Mouse (Mus musculus): Measurements from ENCODE around the gene Ints5. TPM values are rescaled to one million over a fixed set of nuclear protein-coding genes. Genes with fewer than 3 reads are reported as not detected.

Ints5 gene
- total RNA-seq, 1 experiment from 2014 or later, result 13.2 TPM

- ATAC-seq (replicated peaks in 1 of 2; ENCODE audit: insufficient read depth in 1 of 2, low FRiP score in 2 of 2, low TSS enrichment in 1 of 2, low read depth in 1 of 2, poor library complexity in 2 of 2, severe bottlenecking in 2 of 2), result no peak
Measured at GRCm38 (mm10) chr19:8919684-8920072, 26.9 kb downstream of the Ints5 start.

DNA sequence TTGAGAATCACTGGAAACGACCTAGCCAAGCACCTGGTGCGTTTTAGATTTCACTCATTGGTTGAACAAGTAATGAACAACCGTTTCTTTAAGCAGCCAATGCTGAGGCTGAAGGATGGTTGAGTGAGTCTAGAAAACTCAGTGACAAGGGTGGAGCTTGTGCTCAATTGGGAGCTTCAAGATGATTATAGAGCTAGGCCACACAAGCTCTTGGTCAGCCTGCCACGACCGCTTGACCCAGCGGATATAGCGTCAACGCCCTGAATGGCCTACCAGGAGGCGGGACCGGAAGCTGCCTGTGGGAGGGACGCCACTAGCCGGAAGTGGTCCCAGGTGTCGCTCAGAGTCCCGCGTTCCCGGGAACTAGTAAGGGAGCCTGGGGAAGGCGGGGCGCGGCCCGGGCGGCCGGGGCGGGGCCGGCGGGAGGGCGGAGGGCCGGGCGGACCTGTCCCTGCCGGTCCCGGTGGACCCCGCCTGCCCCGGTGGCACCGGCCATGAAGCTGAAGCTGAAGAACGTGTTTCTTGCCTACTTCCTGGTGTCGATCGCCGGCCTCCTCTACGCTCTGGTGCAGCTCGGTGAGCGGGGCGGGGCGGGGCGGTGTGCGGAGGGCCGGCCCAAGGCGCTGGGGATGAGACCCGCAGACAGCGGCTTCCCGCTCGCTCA lies 27.4 kb downstream of the Ints5 start, which contains the start of gene B3gat3:
TSS of gene B3gat3 (plus strand) at position 302 of the 664 bp plus-strand sequence.
- peak; percentile 82 to 83 for ATAC-seq (replicated peaks in 1 of 2; ENCODE audit: insufficient read depth in 1 of 2, low FRiP score in 2 of 2, low TSS enrichment in 1 of 2, low read depth in 1 of 2, poor library complexity in 2 of 2, severe bottlenecking in 2 of 2)

GRCm38 (mm10) chr19:8920836-8921291 lies 28.1 kb downstream of the Ints5 start:
- 0 out of 4 replicates have a peak, but pooled peaks of 1 of the 2 experiments have one; percentile 10 for ATAC-seq (replicated peaks in 1 of 2; ENCODE audit: insufficient read depth in 1 of 2, low FRiP score in 2 of 2, low TSS enrichment in 1 of 2, low read depth in 1 of 2, poor library complexity in 2 of 2, severe bottlenecking in 2 of 2)

- ATAC-seq (replicated peaks in 1 of 2; ENCODE audit: insufficient read depth in 1 of 2, low FRiP score in 2 of 2, low TSS enrichment in 1 of 2, low read depth in 1 of 2, poor library complexity in 2 of 2, severe bottlenecking in 2 of 2), result no peak
Measured at GRCm38 (mm10) chr19:8921741-8922140, 28.9 kb downstream of the Ints5 start.

- no peak for ATAC-seq (replicated peaks in 1 of 2; ENCODE audit: insufficient read depth in 1 of 2, low FRiP score in 2 of 2, low TSS enrichment in 1 of 2, low read depth in 1 of 2, poor library complexity in 2 of 2, severe bottlenecking in 2 of 2)
Measured at GRCm38 (mm10) chr19:8926766-8927165, 34.0 kb downstream of the Ints5 start.

- ATAC-seq (replicated peaks in 1 of 2; ENCODE audit: insufficient read depth in 1 of 2, low FRiP score in 2 of 2, low TSS enrichment in 1 of 2, low read depth in 1 of 2, poor library complexity in 2 of 2, severe bottlenecking in 2 of 2), result no peak
Measured at GRCm38 (mm10) chr19:8927891-8928525, 35.2 kb downstream of the Ints5 start.

DNA sequence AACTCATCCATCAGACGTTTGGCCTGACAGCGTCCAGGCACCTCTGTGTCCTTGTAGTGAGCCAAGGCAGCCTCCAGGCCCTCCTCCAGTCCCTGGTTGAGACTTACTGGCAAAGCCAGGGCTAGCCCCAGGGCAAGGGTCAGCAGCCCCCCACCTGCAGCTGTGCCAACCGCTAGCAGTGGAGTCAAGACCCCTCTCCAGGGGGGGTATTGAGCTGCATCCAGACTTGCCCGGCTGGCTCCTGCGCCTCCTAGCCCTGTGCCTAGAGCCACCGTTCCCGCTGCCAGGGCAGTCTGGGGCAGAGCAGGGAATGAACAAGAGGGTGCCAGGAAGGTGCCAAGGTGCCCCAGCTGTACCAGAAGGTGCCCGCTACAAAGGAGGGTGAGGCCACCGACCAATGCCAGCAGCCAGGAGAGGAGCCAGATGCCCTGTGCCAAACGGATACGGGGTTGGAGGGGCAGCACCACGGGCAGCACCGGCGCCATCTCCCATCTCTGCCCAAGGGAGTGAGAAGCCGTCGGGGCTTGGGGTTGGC lies 36.0 kb downstream of the Ints5 start:
- ATAC-seq (replicated peaks in 1 of 2; ENCODE audit: insufficient read depth in 1 of 2, low FRiP score in 2 of 2, low TSS enrichment in 1 of 2, low read depth in 1 of 2, poor library complexity in 2 of 2, severe bottlenecking in 2 of 2), result peak; percentile 20 to 49; a peak in 3 of 4 replicates

DNA sequence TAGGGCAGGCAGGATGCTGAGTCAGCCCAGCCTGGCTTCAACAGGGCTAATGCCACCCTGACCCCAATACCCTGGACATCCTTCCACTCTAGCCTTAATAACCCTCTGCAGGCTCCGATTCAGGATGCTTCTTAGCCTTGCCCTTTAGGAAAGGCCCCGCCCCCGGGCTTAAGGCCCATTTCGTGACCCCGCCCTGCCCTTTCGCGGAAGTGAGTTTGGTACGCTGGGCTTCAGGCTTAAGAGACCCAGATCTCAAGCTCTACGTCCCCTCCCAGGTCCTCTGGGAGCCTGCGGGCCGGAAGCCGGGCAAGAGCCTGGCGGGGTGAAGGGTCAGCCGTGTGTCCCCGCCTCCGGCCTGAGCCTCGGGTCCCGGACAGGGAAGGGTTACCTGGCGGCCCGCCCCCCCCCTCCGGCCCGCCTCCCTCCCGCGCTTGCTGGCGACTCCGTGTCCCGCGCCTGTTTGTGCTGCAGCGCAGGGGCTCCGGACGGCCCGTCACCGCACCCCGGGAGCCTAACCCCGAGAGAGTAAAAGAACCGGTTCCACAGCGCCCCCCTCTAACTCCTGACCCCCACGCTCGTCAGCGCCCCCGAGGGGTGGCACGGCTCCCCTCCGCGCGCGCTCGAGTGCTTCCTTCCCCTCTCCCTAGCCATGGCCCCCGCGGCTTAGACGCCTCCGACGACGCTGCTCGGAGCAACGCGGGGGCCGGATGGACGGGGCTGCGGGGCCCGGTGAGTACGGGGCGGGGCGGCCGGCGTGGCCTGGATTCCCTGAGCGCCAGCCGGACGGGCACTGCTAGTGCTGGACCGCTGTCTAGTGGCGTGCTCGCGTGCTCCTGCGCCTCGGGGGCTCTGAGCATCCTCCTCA lies 36.7 kb downstream of the Ints5 start, which contains the start of the genes Rom1 and Eml3:
TSS of gene Rom1 (minus strand) at position 133 of the 865 bp plus-strand sequence.
TSS of gene Eml3 (plus strand) at position 329 of the 865 bp plus-strand sequence.
- peak; percentile 65 to 76 for ATAC-seq (replicated peaks in 1 of 2; ENCODE audit: insufficient read depth in 1 of 2, low FRiP score in 2 of 2, low TSS enrichment in 1 of 2, low read depth in 1 of 2, poor library complexity in 2 of 2, severe bottlenecking in 2 of 2)

GRCm38 (mm10) chr19:8930117-8930516 lies 37.3 kb downstream of the Ints5 start:
- no peak for ATAC-seq (replicated peaks in 1 of 2; ENCODE audit: insufficient read depth in 1 of 2, low FRiP score in 2 of 2, low TSS enrichment in 1 of 2, low read depth in 1 of 2, poor library complexity in 2 of 2, severe bottlenecking in 2 of 2)

GRCm38 (mm10) chr19:8930771-8931170 lies 38.0 kb downstream of the Ints5 start:
- no peak for ATAC-seq (replicated peaks in 1 of 2; ENCODE audit: insufficient read depth in 1 of 2, low FRiP score in 2 of 2, low TSS enrichment in 1 of 2, low read depth in 1 of 2, poor library complexity in 2 of 2, severe bottlenecking in 2 of 2)

- ATAC-seq (replicated peaks in 1 of 2; ENCODE audit: insufficient read depth in 1 of 2, low FRiP score in 2 of 2, low TSS enrichment in 1 of 2, low read depth in 1 of 2, poor library complexity in 2 of 2, severe bottlenecking in 2 of 2), result no peak
Measured at GRCm38 (mm10) chr19:8936736-8937135, 43.9 kb downstream of the Ints5 start.

- no peak for ATAC-seq (replicated peaks in 1 of 2; ENCODE audit: insufficient read depth in 1 of 2, low FRiP score in 2 of 2, low TSS enrichment in 1 of 2, low read depth in 1 of 2, poor library complexity in 2 of 2, severe bottlenecking in 2 of 2)
Measured at GRCm38 (mm10) chr19:8940526-8941133, 47.8 kb downstream of the Ints5 start.

DNA sequence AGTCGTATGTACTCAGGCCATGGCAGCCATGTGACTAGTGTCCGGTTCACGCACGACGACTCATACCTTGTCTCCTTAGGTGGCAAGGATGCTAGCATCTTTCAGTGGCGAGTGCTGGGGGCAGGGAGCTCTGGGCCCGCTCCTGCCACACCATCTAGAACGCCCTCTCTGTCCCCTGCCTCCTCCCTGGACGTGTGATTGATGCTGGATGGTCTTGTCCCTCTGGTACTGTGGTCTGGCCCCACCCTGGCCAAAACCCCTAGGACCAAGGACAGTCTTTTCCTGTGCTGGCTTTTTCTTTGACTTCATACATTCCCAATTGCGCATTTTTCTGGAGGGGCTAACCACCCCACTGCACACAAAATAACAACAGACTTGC lies 48.3 kb downstream of the Ints5 start:
- ATAC-seq (replicated peaks in 1 of 2; ENCODE audit: insufficient read depth in 1 of 2, low FRiP score in 2 of 2, low TSS enrichment in 1 of 2, low read depth in 1 of 2, poor library complexity in 2 of 2, severe bottlenecking in 2 of 2), result no peak

- ATAC-seq (replicated peaks in 1 of 2; ENCODE audit: insufficient read depth in 1 of 2, low FRiP score in 2 of 2, low TSS enrichment in 1 of 2, low read depth in 1 of 2, poor library complexity in 2 of 2, severe bottlenecking in 2 of 2), result peak; percentile 84 to 87
Measured at GRCm38 (mm10) chr19:8941515-8942217, 48.9 kb downstream of the Ints5 start, which contains the start of gene Mta2. TSS of gene Mta2 (plus strand) at chr19:8941875.

- peak in 1 of 2 experiments; percentile 41; a peak in 2 of 4 replicates for ATAC-seq (replicated peaks in 1 of 2; ENCODE audit: insufficient read depth in 1 of 2, low FRiP score in 2 of 2, low TSS enrichment in 1 of 2, low read depth in 1 of 2, poor library complexity in 2 of 2, severe bottlenecking in 2 of 2)
Measured at GRCm38 (mm10) chr19:8942276-8942964, 49.6 kb downstream of the Ints5 start.

DNA sequence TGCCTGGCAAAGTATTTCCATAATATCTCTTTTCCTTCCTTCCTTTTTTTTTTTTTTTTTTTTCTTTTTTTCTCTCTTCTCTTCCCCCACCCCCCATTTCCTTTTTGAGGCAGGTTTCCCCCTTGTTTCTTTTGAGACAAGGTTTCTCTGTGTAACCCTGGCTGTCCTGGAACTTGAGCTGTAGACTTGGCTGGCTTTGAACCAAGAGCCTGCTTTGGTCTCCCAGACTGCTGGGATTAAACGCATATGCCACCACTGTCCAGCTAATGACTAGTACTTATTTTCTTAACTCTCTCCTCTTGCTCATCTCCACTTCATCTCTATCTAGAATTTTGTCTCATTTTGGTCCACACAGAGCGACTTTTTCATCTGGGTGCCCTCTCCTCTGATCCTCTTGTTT lies 50.2 kb downstream of the Ints5 start:
- ATAC-seq (replicated peaks in 1 of 2; ENCODE audit: insufficient read depth in 1 of 2, low FRiP score in 2 of 2, low TSS enrichment in 1 of 2, low read depth in 1 of 2, poor library complexity in 2 of 2, severe bottlenecking in 2 of 2), result no peak
